ENCODE assay signal across 11 mouse cellular contexts in the genomic region with DNA sequence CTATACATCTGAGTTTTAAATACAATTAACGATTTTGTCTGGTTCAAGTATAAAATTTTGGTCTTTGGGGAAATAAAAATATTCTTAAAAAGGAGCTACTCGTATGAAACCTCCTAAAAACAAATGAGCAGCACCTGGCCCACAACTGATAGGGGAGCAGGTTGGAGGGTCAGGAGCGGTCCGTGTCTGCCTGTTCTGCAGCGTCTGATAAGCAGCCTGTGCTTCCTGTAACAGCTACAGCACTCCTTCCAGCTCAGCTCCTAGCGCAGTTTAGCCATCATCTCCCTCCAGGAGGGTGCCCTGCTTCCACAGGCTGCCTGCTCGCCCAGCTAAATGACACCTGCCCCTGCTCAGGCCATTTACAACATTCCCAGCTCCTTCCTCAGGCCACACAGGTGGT. TPM values are rescaled to one million over a fixed set of nuclear protein-coding genes. Genes with fewer than 3 reads are reported as not detected.
DNase-seq lines count a peak whose midpoint lies in the region; ATAC-seq and TF ChIP-seq lines count a peak whose summit lies in the region.
"Had no signal": no experiment of that assay in that cellular context is flagged by ENCODE, and none has a peak within 500 bp of the region (broad histone marks: within the 10 kb centered on the region; RNA-seq: fewer than 3 reads in every experiment).

No protein-coding gene starts in this region.

- peak overlapping the region; percentile 41; the same call in 1 of the 2 replicates for H3K9ac ChIP-seq in heart, embryonic 13.5 days
- H3K9ac ChIP-seq in liver, postnatal 0 days (replicated peaks) = peak overlapping the region; percentile 68; the same call in 1 of the 2 replicates
- H3K9ac ChIP-seq: embryonic facial prominence, embryonic 13.5 days had no signal

- H3K27ac ChIP-seq in heart, embryonic 13.5 days (replicated peaks) = peak overlapping the region; percentile 44; the same call in 1 of the 2 replicates
- H3K27ac ChIP-seq in liver, postnatal 0 days (ENCODE audit: low read depth) = peak overlapping the region; percentile 94
- H3K27ac ChIP-seq: embryonic facial prominence, embryonic 13.5 days had no signal

- H3K4me2 ChIP-seq in heart, embryonic 13.5 days = peak overlapping the region; percentile 25
- H3K4me2 ChIP-seq in liver, postnatal 0 days (ENCODE audit: low read depth, low read length) = peak overlapping the region; percentile 63
- H3K4me2 ChIP-seq: embryonic facial prominence, embryonic 13.5 days had no signal

- no peaks in the 10 kb centered on the region for H3K9me3 ChIP-seq in heart, embryonic 13.5 days
- no peaks in the 10 kb centered on the region for H3K9me3 ChIP-seq in G1E (replicated peaks)
- H3K9me3 ChIP-seq in liver, postnatal 0 days (ENCODE audit: low read length) = no peaks in the 10 kb centered on the region
- H3K9me3 ChIP-seq: embryonic facial prominence, embryonic 13.5 days had no signal

- H3K4me3 ChIP-seq in heart, embryonic 13.5 days = no peak overlapping the region
- H3K4me3 ChIP-seq in G1E (ENCODE audit: low read depth, low read length) = peak overlapping the region; percentile 65; the same call in 1 of the 2 replicates
- H3K4me3 ChIP-seq in liver, postnatal 0 days (ENCODE audit: low read depth, low read length) = 0 out of 2 replicates have a peak overlapping the region, but pooled peaks have one; percentile 9
- H3K4me3 ChIP-seq: embryonic facial prominence, embryonic 13.5 days; myocyte had no signal

- peak; percentile 63; the same call in 1 of the 2 replicates for ATAC-seq in heart, embryonic 13.5 days (ENCODE audit: extremely low read depth, insufficient number of reproducible peaks, low FRiP score, low TSS enrichment)
- peak; percentile 96 for ATAC-seq in G1E (ENCODE audit: extremely low read depth, insufficient number of reproducible peaks, low FRiP score, poor library complexity, severe bottlenecking)
- ATAC-seq in liver, postnatal 0 days = peak; percentile 98

- no peak for DNase-seq in heart, adult 9 months (ENCODE audit: low spot score in 2 of 2)
- peak; percentile 58 for DNase-seq in G1E (ENCODE audit: low spot score)
- peak; percentile 71 for DNase-seq in c-Kit-positive CD71-positive TER-119-negative erythroid progenitor cells, embryonic 14.5 days (ENCODE audit: low read depth)
- peak; percentile 69 for DNase-seq in liver, postnatal 0 days
- DNase-seq in embryo, embryonic 9.5 days (ENCODE audit: extremely low spot score) = no peak
- DNase-seq in embryo, embryonic 10.5 days (ENCODE audit: low spot score) = no peak
- no peak for DNase-seq in gastrocnemius, postnatal 25 days
- DNase-seq: kidney, adult 9 months had no signal

- TF ChIP-seq CTCF in G1E (IDR thresholded peaks at IDR 0.05; ENCODE audit: low read depth, low read length) = no peak
- no peak for TF ChIP-seq CTCF in liver, postnatal 0 days (IDR thresholded peaks at IDR 0.05; ENCODE audit: low read depth)

- H3K27me3 ChIP-seq in heart, embryonic 13.5 days (replicated peaks) = no peaks in the 10 kb centered on the region
- H3K27me3 ChIP-seq in G1E (ENCODE audit: insufficient read depth, low read length) = no peaks in the 10 kb centered on the region
- H3K27me3 ChIP-seq in liver, postnatal 0 days (ENCODE audit: insufficient read depth, low read length) = no peaks in the 10 kb centered on the region
- H3K27me3 ChIP-seq: embryonic facial prominence, embryonic 13.5 days had no signal

- peaks cover 49% of the 10 kb centered on the region for H3K4me1 ChIP-seq in heart, embryonic 13.5 days
- H3K4me1 ChIP-seq in G1E (ENCODE audit: insufficient read depth, low read depth, low read length) = peaks cover 68% of the 10 kb centered on the region
- peaks cover 41% of the 10 kb centered on the region for H3K4me1 ChIP-seq in liver, postnatal 0 days (ENCODE audit: insufficient read depth)

- 0 out of 2 replicates have a peak, but pooled peaks cover 3% of the 10 kb centered on the region for H3K36me3 ChIP-seq in heart, embryonic 13.5 days
- H3K36me3 ChIP-seq in G1E (replicated peaks) = peaks cover 30% of the 10 kb centered on the region
- H3K36me3 ChIP-seq in liver, postnatal 0 days (replicated peaks; ENCODE audit: insufficient read depth, low read length) = peaks cover 10% of the 10 kb centered on the region
- H3K36me3 ChIP-seq: embryonic facial prominence, embryonic 13.5 days had no signal

- peak; percentile 95 for TF ChIP-seq EP300 in liver, postnatal 0 days (IDR thresholded peaks at IDR 0.05; ENCODE audit: low read depth)

- 22% methylated on average over 7 of the region's 7 CpGs for WGBS in heart, embryonic 13.5 days
- 20% methylated on average over 7 of the region's 7 CpGs for WGBS in liver, postnatal 0 days (ENCODE audit: insufficient replicate concordance)

RNA-seq across cellular contexts. Expression of a gene that starts 13.8 kb away (rescaled TPM):
- 69.9 and 75.0 TPM in 2 replicates for polyA plus RNA-seq in heart, embryonic 13.5 days (2015; fragmentation: Nextera tagmentation; extraction: Ambion mirVana)
- 144 and 220 TPM in 2 replicates for total RNA-seq in G1E (2014; fragmentation: Nextera tagmentation)
- 89.7 and 136 TPM in 2 replicates for total RNA-seq in G1E (2017)
- 7.9 and 14.8 TPM in 2 replicates for polyA plus RNA-seq in G1E (2012)
- polyA plus RNA-seq in liver, postnatal 0 days (2015; fragmentation: Nextera tagmentation; extraction: Ambion mirVana) = 77.0 and 77.5 TPM in 2 replicates
- 10 to 100 TPM; 72.4 to 77.8 TPM for total RNA-seq in gastrocnemius, postnatal 25 days (2021)

Comparison
In these comparisons a context has a peak if more than half of its experiments do, and no peak if none do; other contexts are left out.
1. DNase-seq: peak in G1E (single experiment), c-Kit-positive CD71-positive TER-119-negative erythroid progenitor cells, embryonic 14.5 days (single experiment) and liver, postnatal 0 days (single experiment); none in heart, adult 9 months (0 of 2), embryo, embryonic 9.5 days (single experiment), embryo, embryonic 10.5 days (single experiment) and gastrocnemius, postnatal 25 days (single experiment).
2. Peak in every context shown above with its lines, with median percentiles within 50 percentile points of each other: ATAC-seq.